Mouse (Mus musculus): ENCODE results near the gene 4933415A04Rik.

DNA sequence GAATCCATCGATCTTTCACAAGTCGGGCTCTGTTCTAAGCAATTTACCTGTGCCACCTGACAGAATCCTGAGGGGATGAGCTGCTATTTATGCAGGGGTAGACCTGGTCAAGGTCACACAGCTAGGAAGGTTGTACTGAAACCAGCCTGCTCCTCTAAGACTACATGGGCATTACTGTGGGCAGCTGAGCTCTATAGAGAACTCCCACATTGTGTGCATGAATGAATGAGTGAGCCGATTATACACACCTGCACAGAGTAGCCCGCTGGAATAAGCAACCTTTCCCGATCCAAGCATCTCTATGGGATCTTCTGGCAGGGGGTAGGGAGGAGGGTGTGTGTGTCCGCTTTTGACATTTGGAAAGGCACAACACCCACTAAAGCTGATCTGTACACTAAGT, 46.3 kb downstream of the 4933415A04Rik start:
- TF ChIP-seq CHD2 (IDR thresholded peaks at IDR 0.05; ENCODE audit: low read depth, low read length) (no peak), HCFC1 (IDR thresholded peaks at IDR 0.05; ENCODE audit: borderline replicate concordance, insufficient read depth, low read length) (no peak), ZNF384 (IDR thresholded peaks at IDR 0.05; ENCODE audit: low read depth, low read length) (no peak)
